Mouse (Mus musculus) limb, embryonic 14.5 days (tissue): Measurements from ENCODE around the gene Exoc6b. TPM values are rescaled to one million over a fixed set of nuclear protein-coding genes. Genes with fewer than 3 reads are reported as not detected.
A peak's percentile ranks its signal among the peaks of the same experiment; 100 is the strongest.

Source experiments
- ATAC-seq: fragments of 200-750 bp; cut with Nextera tagmentation; 2 replicates; pipeline ENCODE4 v1.8.0; 2017; ENCODE audit warnings: low read depth, moderate number of reproducible peaks, moderate TSS enrichment; ENCODE audit not compliant: low FRiP score
- DNase-seq: peaks from one replicate; pipeline ENCODE4 v3.0.0-alpha.2; 2015; ENCODE audit warnings: low spot score
- H3K27ac ChIP-seq: fragments of 300-500 bp; sonication (generic); replicated peaks from 2 replicates; pipeline ENCODE4 v1.5.1; 2014; ENCODE audit warnings: low read depth, mild to moderate bottlenecking, low read length, moderate library complexity, mixed read lengths
- H3K27me3 ChIP-seq: fragments of 300-500 bp; sonication (generic); 2 replicates; pipeline ENCODE4 v1.6.1; 2014; ENCODE audit warnings: low read length, mixed read lengths; ENCODE audit not compliant: control insufficient read depth, insufficient read depth
- H3K36me3 ChIP-seq: fragments of 300-500 bp; sonication (generic); 2 replicates; pipeline ENCODE4 v1.6.1; 2014; ENCODE audit warnings: mild to moderate bottlenecking, low read length, moderate library complexity, mixed read lengths; ENCODE audit not compliant: control insufficient read depth, insufficient read depth
- H3K4me1 ChIP-seq: fragments of 300-500 bp; sonication (generic); 2 replicates; pipeline ENCODE4 v1.6.1; 2014; ENCODE audit warnings: antibody characterized with exemption, low read length, mixed read lengths; ENCODE audit not compliant: control insufficient read depth, insufficient read depth
- H3K4me2 ChIP-seq: fragments of 300-500 bp; sonication (generic); replicated peaks from 2 replicates; pipeline ENCODE4 v1.6.1; 2014; ENCODE audit warnings: low read depth, mild to moderate bottlenecking, low read length, moderate library complexity; ENCODE audit not compliant: severe bottlenecking
- H3K4me3 ChIP-seq: fragments of 300-500 bp; sonication (generic); replicated peaks from 2 replicates; pipeline ENCODE4 v1.5.1; 2014; ENCODE audit warnings: low read length
- H3K9ac ChIP-seq: fragments of 300-500 bp; sonication (generic); 2 replicates; pipeline ENCODE4 v1.6.1; 2014; ENCODE audit warnings: mild to moderate bottlenecking, low read depth, low read length, moderate library complexity; ENCODE audit not compliant: severe bottlenecking
- H3K9me3 ChIP-seq: fragments of 300-500 bp; sonication (generic); 2 replicates; pipeline ENCODE4 v1.6.1; 2016; ENCODE audit warnings: low read length; ENCODE audit not compliant: control insufficient read depth
- POLR2A ChIP-seq: fragments of 200-500 bp; IDR thresholded peaks from 2 replicates; pipeline ENCODE4 v1.8.0; 2012; ENCODE audit warnings: inconsistent platforms, mild to moderate bottlenecking, moderate library complexity, borderline replicate concordance; ENCODE audit not compliant: insufficient read depth, insufficient read length; ENCODE audit errors: extremely low read depth
- WGBS: fragments of 180-500 bp; shearing (Covaris S2); extraction: QIAGEN DNeasy Blood & Tissue Kit; methylation state at CpG from one replicate; pipeline ENCODE4 v1.1.7; 2014; 5-methylcytosine and 5-hydroxymethylcytosine counted together
- polyA plus RNA-seq, 2 experiments: library from polyadenylated mRNA; depleted of rRNA in 1 of 2; stranded (reverse) in 1 of 2; unstranded in 1 of 2; fragments of >200 nt; fragmentation: Nextera tagmentation in 1 of 2; extraction: Ambion mirVana in 1 of 2; gene quantifications; 2 replicates each; pipeline versions ENCODE4 v1.2.1 to v1.2.3; 2012 to 2014

The Exoc6b gene
- polyA plus RNA-seq, 2 experiments, result 16.1 to 40.7 TPM

- no peak for TF ChIP-seq POLR2A
- ATAC-seq (no peak), DNase-seq (no peak)
- Histone ChIP-seq H3K4me2 (no peak overlapping the region), H3K4me3 (no peak overlapping the region), H3K9ac (no peak overlapping the region), H3K4me1 (peaks cover 9% of the 10 kb centered on the region), H3K27me3 (peaks cover 5% of the 10 kb centered on the region; the same call in 1 of the 2 replicates), H3K36me3 (no peaks in the 10 kb centered on the region), H3K27ac (no peak overlapping the region), H3K9me3 (no peaks in the 10 kb centered on the region)
- WGBS, result 75% methylated on average over 3 of the region's 3 CpGs
These were observed 474.7 kb downstream of the Exoc6b start for GRCm38 (mm10) chr6:84594626-84595025.

- peaks cover 14% of the 10 kb centered on the region for H3K4me1 ChIP-seq
- no peaks in the 10 kb centered on the region for H3K36me3 ChIP-seq
- TF ChIP-seq POLR2A, result no peak
- WGBS, result 84% methylated on average over 10 of the region's 10 CpGs
- no peak for DNase-seq
- H3K9ac ChIP-seq, result no peak within 1 kb of the TSS
- no peaks in the 10 kb centered on the region for H3K9me3 ChIP-seq
- H3K27me3 ChIP-seq, result peaks cover 7% of the 10 kb centered on the region; the same call in 1 of the 2 replicates
- H3K4me2 ChIP-seq, result no peak within 1 kb of the TSS
- no peak within 1 kb of the TSS for H3K27ac ChIP-seq
- ATAC-seq, result no peak
- no peak within 1 kb of the TSS for H3K4me3 ChIP-seq
These were observed 475.6 kb downstream of the Exoc6b start, which contains the start of gene Cyp26b1 for GRCm38 (mm10) chr6:84593693-84594092. Gene Cyp26b1, minus strand, starts transcription at chr6:84593908.

GRCm38 (mm10) chr6:84590961-84591745 lies 478.2 kb downstream of the Exoc6b start:
- Histone ChIP-seq H3K4me2 (no peak overlapping the region), H3K9me3 (no peaks in the 10 kb centered on the region), H3K9ac (no peak overlapping the region), H3K4me1 (peaks cover 14% of the 10 kb centered on the region), H3K27ac (no peak overlapping the region), H3K27me3 (peaks cover 11% of the 10 kb centered on the region; the same call in 1 of the 2 replicates), H3K4me3 (no peak overlapping the region), H3K36me3 (no peaks in the 10 kb centered on the region)
- WGBS, result 52% methylated on average over 6 of the region's 6 CpGs
- TF ChIP-seq POLR2A, result no peak
- DNase-seq (no peak), ATAC-seq (no peak)

GRCm38 (mm10) chr6:84589742-84590686 lies 479.3 kb downstream of the Exoc6b start:
- no peak for TF ChIP-seq POLR2A
- Histone ChIP-seq H3K9me3 (no peaks in the 10 kb centered on the region), H3K4me3 (peak overlapping the region; percentile 58), H3K4me2 (peak overlapping the region; percentile 87), H3K9ac (no peak overlapping the region), H3K4me1 (peaks cover 17% of the 10 kb centered on the region), H3K36me3 (no peaks in the 10 kb centered on the region), H3K27me3 (peaks cover 11% of the 10 kb centered on the region; the same call in 1 of the 2 replicates), H3K27ac (no peak overlapping the region)
- 2% methylated on average over 36 of the region's 39 CpGs for WGBS
- peak; percentile 85 for DNase-seq
- ATAC-seq, result peak; percentile 58
